Mouse (Mus musculus) mouse trophoblast stem cell (cell line): ENCODE data around the gene Nlrp4e.
"Not testable (repeated sequence)": the region's sequence is repeated elsewhere in the genome, so short reads cannot be mapped to it uniquely, and the experiment has no call there.

ENCODE experiments used
- in situ Hi-C, 2 experiments: fragments of 300-500 bp; cut with MseI, MboI; formaldehyde crosslinking; loops; 2 replicates in 1 of 2; 3 replicates in 1 of 2; pipeline ENCODE4 v1.15.1; 2025

Gene Nlrp4e

DNA sequence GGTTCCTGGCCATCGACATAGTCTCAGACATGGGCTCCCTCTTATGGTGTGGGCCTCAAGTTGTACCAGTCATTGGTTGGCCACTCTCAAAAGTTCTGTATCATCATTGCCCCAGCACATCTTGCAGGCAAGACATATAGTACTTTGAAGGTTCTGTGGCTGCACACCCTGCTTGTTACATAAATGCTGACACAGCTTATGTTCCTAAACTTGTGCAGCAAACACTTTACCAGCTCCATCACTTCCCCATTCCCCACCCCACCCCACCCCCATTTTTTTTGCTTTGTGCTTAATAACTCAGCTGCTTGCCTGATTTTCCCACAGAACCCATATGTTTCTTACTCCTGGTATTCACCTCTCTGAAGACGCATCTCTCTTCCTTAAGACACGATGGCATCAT, at the start of gene Nlrp4e:
Nlrp4e (plus strand) TSS at position 301 of the 400 bp plus-strand sequence.
- in situ Hi-C loops: not testable (repeated sequence)

DNA sequence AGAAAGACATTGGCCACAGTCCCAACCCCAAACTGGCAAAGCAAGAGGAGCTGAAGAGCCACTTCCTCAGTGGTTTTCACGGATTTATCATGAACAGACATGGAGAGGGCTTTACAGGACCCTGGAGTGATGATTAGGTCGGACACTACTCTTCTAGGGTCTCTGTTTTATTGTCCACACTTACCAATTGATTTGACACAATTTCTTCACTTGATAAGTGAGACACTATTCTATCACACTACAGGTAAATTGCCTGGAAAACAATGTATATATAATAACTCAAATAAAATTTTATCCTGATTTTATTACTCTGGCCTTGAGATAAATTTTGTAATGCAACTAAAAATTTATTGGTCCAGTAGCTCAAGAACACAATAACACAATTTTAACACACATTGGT, 49.4 kb upstream of the Nlrp4e start, which contains the start of gene Vmn1r166:
Vmn1r166 (minus strand) TSS at position 101 of the 400 bp plus-strand sequence.
- in situ Hi-C loops: not testable (repeated sequence)

DNA sequence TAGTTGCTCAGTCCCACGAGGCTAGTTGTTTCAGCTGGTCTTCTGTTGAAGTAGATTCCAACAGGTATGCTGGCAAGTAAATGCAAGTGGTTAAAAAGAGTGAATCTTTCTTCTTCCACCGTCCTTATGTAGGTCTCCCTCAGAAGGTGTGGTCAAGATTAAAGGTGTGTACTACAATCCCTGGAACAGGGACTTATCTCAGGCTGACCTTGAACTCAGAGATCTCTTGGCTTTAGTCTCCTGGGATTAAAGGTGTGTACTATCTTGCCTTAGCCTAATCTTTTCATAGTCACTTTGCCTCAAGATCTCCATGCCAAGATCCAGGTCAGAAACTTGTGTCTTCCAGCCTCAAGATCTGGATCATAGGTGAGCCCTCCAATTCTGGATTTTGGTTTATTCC, 22.2 kb upstream of the Nlrp4e start, which contains the start of gene Gm6902:
Gm6902 (minus strand) TSS at position 101 of the 400 bp plus-strand sequence.
- in situ Hi-C loops: not testable (repeated sequence)

DNA sequence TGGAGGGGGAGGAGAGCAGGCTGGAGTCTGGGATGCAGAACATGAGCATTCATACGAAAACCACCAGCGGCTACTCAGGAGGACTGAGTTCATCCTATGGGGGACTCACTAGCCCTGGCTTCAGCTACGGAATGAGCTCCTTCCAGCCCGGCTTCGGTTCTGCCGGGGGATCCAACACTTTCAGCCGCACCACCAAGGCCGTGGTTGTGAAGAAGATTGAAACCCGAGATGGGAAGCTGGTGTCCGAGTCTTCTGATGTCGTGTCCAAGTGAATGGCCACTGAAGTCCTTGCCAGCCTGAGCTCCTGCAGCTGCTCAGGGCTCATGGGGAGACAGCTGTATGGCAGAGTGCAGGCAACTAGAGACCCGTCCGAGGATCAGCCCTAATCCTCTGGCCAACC, 57.3 kb downstream of the Nlrp4e start:
- in situ Hi-C loops: loop anchor here in 1 of 2 experiments (25.0 kb wide), 1 partner anchor 154 kb away; the partner anchor contains the start of gene Vmn1r167

DNA sequence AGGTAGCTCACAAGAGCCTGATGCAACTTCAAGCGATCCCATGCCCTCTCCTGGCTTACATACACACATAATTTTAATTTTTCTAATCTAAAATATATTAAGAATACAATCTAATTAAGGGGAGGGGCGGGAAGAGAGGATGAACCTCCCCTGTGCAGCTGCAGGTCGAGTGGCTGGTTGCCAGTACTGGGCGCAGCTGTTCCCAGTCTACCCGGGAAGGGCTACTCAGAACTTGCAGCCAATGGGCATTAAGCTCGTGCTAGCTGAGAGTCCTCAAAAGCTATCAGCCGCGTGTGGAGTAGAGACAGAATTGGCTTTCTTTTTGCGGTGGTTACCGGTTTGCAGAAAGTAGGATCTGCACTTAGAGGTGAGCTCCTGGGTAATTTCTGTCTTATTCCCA, 84.6 kb downstream of the Nlrp4e start, which contains the start of gene Nlrp5:
Nlrp5 (plus strand) TSS at position 301 of the 400 bp plus-strand sequence.
- in situ Hi-C loops: no loop called here
